24 mouse cellular contexts compared by ENCODE assay signal in the genomic region with DNA sequence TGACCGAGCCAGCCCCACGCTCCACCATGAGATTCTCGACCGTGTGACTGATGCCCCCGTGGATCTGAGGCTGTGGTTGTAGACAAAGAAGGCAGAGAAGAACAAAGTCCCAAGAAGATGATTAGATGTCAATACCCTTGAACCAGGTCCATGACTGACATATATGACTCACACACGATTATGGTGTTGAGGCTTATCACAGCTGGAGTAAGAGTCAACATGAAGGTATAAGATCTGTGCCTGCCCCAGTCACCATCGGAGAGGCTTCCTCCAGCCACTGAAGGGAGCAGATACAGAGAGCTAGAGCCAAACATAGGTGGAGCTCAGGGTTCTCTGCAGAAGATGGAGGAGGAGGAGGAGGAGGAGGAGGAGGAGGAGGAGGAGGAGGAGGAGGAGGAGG. TPM values are rescaled to one million over a fixed set of nuclear protein-coding genes. Genes with fewer than 3 reads are reported as not detected.
A peak's percentile ranks its signal among the peaks of the same experiment; 100 is the strongest.
DNase-seq lines count a peak whose midpoint lies in the region; ATAC-seq and TF ChIP-seq lines count a peak whose summit lies in the region.
"Had no signal": no experiment of that assay in that cellular context is flagged by ENCODE, and none has a peak within 500 bp of the region (broad histone marks: within the 10 kb centered on the region; RNA-seq: fewer than 3 reads in every experiment).

No protein-coding gene starts in this region.

- H3K27ac ChIP-seq in heart, embryonic 11.5 days (ENCODE audit: low read depth, low read length) = no peak overlapping the region
- H3K27ac ChIP-seq in intestine, embryonic 16.5 days (ENCODE audit: low read length) = no peak overlapping the region
- no peak overlapping the region for H3K27ac ChIP-seq in intestine, embryonic 15.5 days
- H3K27ac ChIP-seq in gastrocnemius, adult 2 months = no peak overlapping the region
- H3K27ac ChIP-seq: embryonic facial prominence, embryonic 10.5 days; embryonic facial prominence, embryonic 12.5 days; forebrain, embryonic 13.5 days; forebrain, embryonic 15.5 days had no signal

- H3K4me1 ChIP-seq in heart, embryonic 11.5 days (ENCODE audit: control insufficient read depth, insufficient read depth, low read length) = no peaks in the 10 kb centered on the region
- peaks cover 9% of the 10 kb centered on the region; the same call in 1 of the 2 replicates for H3K4me1 ChIP-seq in intestine, embryonic 16.5 days (ENCODE audit: control insufficient read depth, insufficient read depth, low read length)
- H3K4me1 ChIP-seq in intestine, embryonic 15.5 days (replicated peaks) = no peaks in the 10 kb centered on the region
- H3K4me1 ChIP-seq: embryonic facial prominence, embryonic 12.5 days had no signal

- H3K4me3 ChIP-seq in heart, embryonic 11.5 days (ENCODE audit: low read depth, low read length) = no peak overlapping the region
- H3K4me3 ChIP-seq in intestine, embryonic 16.5 days (ENCODE audit: low read length) = no peak overlapping the region
- H3K4me3 ChIP-seq in intestine, embryonic 15.5 days (replicated peaks) = no peak overlapping the region
- H3K4me3 ChIP-seq in gastrocnemius, adult 2 months = no peak overlapping the region
- H3K4me3 ChIP-seq: embryonic facial prominence, embryonic 10.5 days; embryonic facial prominence, embryonic 12.5 days; forebrain, embryonic 13.5 days; forebrain, embryonic 15.5 days had no signal

- TF ChIP-seq CTCF in gastrocnemius, adult 2 months (IDR thresholded peaks at IDR 0.05) = no peak

- no peak for ATAC-seq in heart, embryonic 11.5 days (replicated peaks; ENCODE audit: insufficient number of reproducible peaks, low FRiP score, low TSS enrichment)
- ATAC-seq in intestine, embryonic 16.5 days = 0 out of 2 replicates have a peak, but pooled peaks have one; percentile 15
- ATAC-seq in intestine, embryonic 15.5 days = no peak
- ATAC-seq: activated CD4-positive, CD25-positive, alpha-beta regulatory T cell, adult 4 months; CD4-positive, CD25-positive, alpha-beta regulatory T cell, adult 4 months; forebrain, embryonic 13.5 days; forebrain, embryonic 15.5 days; Patski had no signal

- no peak overlapping the region for H3K4me2 ChIP-seq in heart, embryonic 11.5 days
- no peak overlapping the region for H3K4me2 ChIP-seq in intestine, embryonic 16.5 days (ENCODE audit: low read depth, low read length)
- no peak overlapping the region for H3K4me2 ChIP-seq in intestine, embryonic 15.5 days (replicated peaks)
- H3K4me2 ChIP-seq: embryonic facial prominence, embryonic 12.5 days; forebrain, embryonic 13.5 days; forebrain, embryonic 15.5 days had no signal

- no peaks in the 10 kb centered on the region for H3K27me3 ChIP-seq in heart, embryonic 11.5 days (ENCODE audit: control insufficient read depth, insufficient read depth, low read length)
- H3K27me3 ChIP-seq in intestine, embryonic 16.5 days (replicated peaks; ENCODE audit: control insufficient read depth, insufficient read depth, low read length) = no peaks in the 10 kb centered on the region
- no peaks in the 10 kb centered on the region for H3K27me3 ChIP-seq in intestine, embryonic 15.5 days (replicated peaks)
- H3K27me3 ChIP-seq: CH12.LX; embryonic facial prominence, embryonic 12.5 days; forebrain, embryonic 13.5 days; forebrain, embryonic 15.5 days; Patski had no signal

- 81% methylated on average over 7 of the region's 7 CpGs for WGBS in heart, embryonic 11.5 days (ENCODE audit: insufficient replicate concordance)
- WGBS in intestine, embryonic 16.5 days = 80% methylated on average over 7 of the region's 7 CpGs
- 81% methylated on average over 7 of the region's 7 CpGs for WGBS in intestine, embryonic 15.5 days

- H3K36me3 ChIP-seq in heart, embryonic 11.5 days (ENCODE audit: control insufficient read depth, insufficient read depth, low read length) = no peaks in the 10 kb centered on the region
- no peaks in the 10 kb centered on the region for H3K36me3 ChIP-seq in intestine, embryonic 16.5 days (ENCODE audit: control insufficient read depth, insufficient read depth, low read length)
- H3K36me3 ChIP-seq in intestine, embryonic 15.5 days = no peaks in the 10 kb centered on the region
- H3K36me3 ChIP-seq: embryonic facial prominence, embryonic 10.5 days; embryonic facial prominence, embryonic 12.5 days; forebrain, embryonic 15.5 days; G1E had no signal

- no peak overlapping the region for H3K9ac ChIP-seq in heart, embryonic 11.5 days (ENCODE audit: low read depth, low read length)
- H3K9ac ChIP-seq in intestine, embryonic 16.5 days (ENCODE audit: low read depth, low read length) = no peak overlapping the region
- no peak overlapping the region for H3K9ac ChIP-seq in intestine, embryonic 15.5 days
- H3K9ac ChIP-seq: embryonic facial prominence, embryonic 12.5 days; forebrain, embryonic 13.5 days; forebrain, embryonic 15.5 days had no signal

- DNase-seq in heart, adult 11 months = peak; percentile 41
- no peak for DNase-seq in gastrocnemius, adult 2 months
- DNase-seq: adrenal gland, adult 8-10 months; adrenal gland, postnatal 14 days; adrenal gland, postnatal 36 days; B cell, adult 2 months; cerebellum, adult 11-12 months; cerebellum, adult 2 months; cerebellum, adult 9-10 months; cerebellum, postnatal 10 days; cerebellum, postnatal 25 days had no signal

- intact Hi-C loops in gastrocnemius, adult 2 months (cut with DNase I) = no loop called here

- no peaks in the 10 kb centered on the region for H3K9me3 ChIP-seq in heart, embryonic 11.5 days (replicated peaks; ENCODE audit: control insufficient read depth, low read length)
- H3K9me3 ChIP-seq in intestine, embryonic 16.5 days (ENCODE audit: control insufficient read depth, low read length) = no peaks in the 10 kb centered on the region
- no peaks in the 10 kb centered on the region for H3K9me3 ChIP-seq in intestine, embryonic 15.5 days
- H3K9me3 ChIP-seq: embryonic facial prominence, embryonic 10.5 days; embryonic facial prominence, embryonic 12.5 days; forebrain, embryonic 13.5 days; forebrain, embryonic 15.5 days; G1E had no signal

RNA-seq across cellular contexts. Expression of a gene that starts 12.3 kb away (rescaled TPM):
- 0.23 TPM in 1 of 2 replicates, not detected in the other for polyA plus RNA-seq in heart, embryonic 11.5 days (2014; fragmentation: Nextera tagmentation; extraction: Ambion mirVana)
- 1.1 and 2.9 TPM in 2 replicates for polyA plus RNA-seq in intestine, embryonic 16.5 days (2015; fragmentation: Nextera tagmentation; extraction: Ambion mirVana)
- 0.88 and 0.97 TPM in 2 replicates for polyA plus RNA-seq in intestine, embryonic 15.5 days (2015; fragmentation: Nextera tagmentation; extraction: Ambion mirVana)
- total RNA-seq in gastrocnemius, adult 2 months (2021) = under 1 TPM in 1 of 2 experiments, not detected in 1; 0.17 TPM
- polyA plus RNA-seq: CD4-positive, CD25-positive, alpha-beta regulatory T cell, adult 4 months; forebrain, embryonic 11.5 days; forebrain, embryonic 13.5 days; forebrain, embryonic 15.5 days; G1E had no signal

RNA-seq across cellular contexts. Expression of a gene that starts 15.1 kb away (rescaled TPM):
- polyA plus RNA-seq in heart, embryonic 11.5 days (2014; fragmentation: Nextera tagmentation; extraction: Ambion mirVana) = 41.8 and 49.0 TPM in 2 replicates
- 57.1 and 59.9 TPM in 2 replicates for polyA plus RNA-seq in intestine, embryonic 16.5 days (2015; fragmentation: Nextera tagmentation; extraction: Ambion mirVana)
- polyA plus RNA-seq in intestine, embryonic 15.5 days (2015; fragmentation: Nextera tagmentation; extraction: Ambion mirVana) = 56.5 and 60.8 TPM in 2 replicates
- 10 to 100 TPM; 33.0 to 35.4 TPM for total RNA-seq in gastrocnemius, adult 2 months (2021)
